Mouse (Mus musculus) heart, postnatal 0 days (tissue): ENCODE results near the gene Gas2l2. TPM values are rescaled to one million over a fixed set of nuclear protein-coding genes. Genes with fewer than 3 reads are reported as not detected.

Experiments used
- ATAC-seq: fragments of 200-750 bp; cut with Nextera tagmentation; 2 replicates; pipeline ENCODE4 v1.8.0; 2017; ENCODE audit warnings: low read depth, moderate number of reproducible peaks, moderate library complexity; ENCODE audit not compliant: insufficient read depth
- DNase-seq: peaks from one replicate; pipeline ENCODE4 v3.0.0-alpha.2; 2016; ENCODE audit warnings: low spot score
- H3K27ac ChIP-seq: fragments of 300-500 bp; sonication (generic); 2 replicates; pipeline ENCODE4 v1.5.1; 2014; ENCODE audit warnings: low read depth, mild to moderate bottlenecking
- H3K27me3 ChIP-seq: fragments of 300-500 bp; sonication (generic); 2 replicates; pipeline ENCODE4 v1.6.1; 2014; ENCODE audit warnings: low read length, mixed read lengths; ENCODE audit not compliant: control insufficient read depth, insufficient read depth
- H3K36me3 ChIP-seq: fragments of 300-500 bp; sonication (generic); replicated peaks from 2 replicates; pipeline ENCODE4 v1.6.1; 2014; ENCODE audit warnings: low read length, mixed read lengths; ENCODE audit not compliant: control insufficient read depth, insufficient read depth
- H3K4me1 ChIP-seq: fragments of 300-500 bp; sonication (generic); 2 replicates; pipeline ENCODE4 v1.6.1; 2014; ENCODE audit warnings: antibody characterized with exemption; ENCODE audit not compliant: control insufficient read depth, insufficient read depth
- H3K4me2 ChIP-seq: fragments of 300-500 bp; sonication (generic); 2 replicates; pipeline ENCODE4 v1.6.1; 2014; ENCODE audit warnings: low read depth, mild to moderate bottlenecking, low read length, moderate library complexity
- H3K4me3 ChIP-seq: fragments of 300-500 bp; sonication (generic); 2 replicates; pipeline ENCODE4 v1.5.1; 2014; ENCODE audit warnings: low read depth, low read length
- H3K9ac ChIP-seq: fragments of 300-500 bp; sonication (generic); replicated peaks from 2 replicates; pipeline ENCODE4 v1.6.1; 2014; ENCODE audit warnings: low read depth, low read length, mixed read lengths
- H3K9me3 ChIP-seq: fragments of 300-500 bp; sonication (generic); replicated peaks from 2 replicates; pipeline ENCODE4 v1.6.1; 2016; ENCODE audit warnings: low read length; ENCODE audit not compliant: control insufficient read depth
- CTCF ChIP-seq: IDR thresholded peaks from 2 replicates; pipeline ENCODE4 v1.5.1; 2016; ENCODE audit warnings: antibody characterized with exemption, control low read depth, low read depth
- EP300 ChIP-seq: IDR thresholded peaks from 2 replicates; pipeline ENCODE4 v1.6.1; 2016; ENCODE audit warnings: antibody characterized with exemption, low read depth
- WGBS: fragments of 180-500 bp; shearing (Covaris S2); extraction: QIAGEN DNeasy Blood & Tissue Kit; methylation state at CpG from one replicate; pipeline ENCODE4 v1.1.7; 2014; 5-methylcytosine and 5-hydroxymethylcytosine counted together
- polyA plus RNA-seq: library from polyadenylated mRNA; unstranded; fragments of >200 nt; fragmentation: Nextera tagmentation; extraction: Ambion mirVana; gene quantifications from 2 replicates; pipeline ENCODE4 v1.2.1, GENCODE M21; 2015
- total RNA-seq: library from RNA; depleted of rRNA; stranded (reverse); fragments of >200 nt; gene quantifications from 2 replicates; pipeline ENCODE4 v1.2.3, GENCODE M21; 2014; ENCODE audit warnings: low replicate concordance

Gas2l2 gene
- total and polyA plus RNA-seq, 2 experiments from 2014 or later: not detected

DNA sequence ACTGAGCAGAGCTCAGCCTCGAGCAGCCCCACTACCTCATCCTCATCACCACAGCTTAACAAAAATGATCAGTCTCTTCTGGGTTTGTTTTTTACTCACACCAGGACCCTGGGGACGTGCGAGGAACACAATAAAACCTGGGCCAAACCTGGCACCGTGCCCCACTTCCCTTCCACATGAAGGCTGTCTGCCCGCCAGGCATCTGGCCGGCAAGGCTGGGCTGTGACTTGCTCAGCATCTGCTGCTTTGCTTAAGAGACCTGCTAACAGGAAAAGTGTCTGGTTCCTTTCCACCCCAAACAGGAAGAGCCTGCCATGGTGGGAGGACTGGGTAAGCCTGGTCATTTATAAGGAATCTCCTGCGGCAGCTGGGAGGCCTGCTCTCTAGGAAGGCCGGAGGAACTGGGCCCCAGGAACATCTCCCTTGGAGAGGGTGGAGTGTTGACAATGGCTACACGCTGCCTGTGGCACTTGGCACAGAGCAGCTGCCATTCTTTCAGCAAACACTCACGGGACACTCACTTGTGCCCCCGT lies 37.9 kb upstream of the Gas2l2 start:
- DNase-seq: peak; percentile 94
- H3K27me3 ChIP-seq: peaks cover 24% of the 10 kb centered on the region
- H3K4me1 ChIP-seq: peaks cover 20% of the 10 kb centered on the region
- TF ChIP-seq CTCF (no peak), EP300 (peak; percentile 98)
- peak; percentile 89 for ATAC-seq
- H3K9me3 ChIP-seq: no peaks in the 10 kb centered on the region
- H3K9ac ChIP-seq: no peak overlapping the region
- no peak overlapping the region for H3K4me2 ChIP-seq
- H3K36me3 ChIP-seq: no peaks in the 10 kb centered on the region
- H3K4me3 ChIP-seq: no peak overlapping the region
- WGBS: 5% methylated on average over 11 of the region's 11 CpGs
- H3K27ac ChIP-seq: peak overlapping the region; percentile 58

DNA sequence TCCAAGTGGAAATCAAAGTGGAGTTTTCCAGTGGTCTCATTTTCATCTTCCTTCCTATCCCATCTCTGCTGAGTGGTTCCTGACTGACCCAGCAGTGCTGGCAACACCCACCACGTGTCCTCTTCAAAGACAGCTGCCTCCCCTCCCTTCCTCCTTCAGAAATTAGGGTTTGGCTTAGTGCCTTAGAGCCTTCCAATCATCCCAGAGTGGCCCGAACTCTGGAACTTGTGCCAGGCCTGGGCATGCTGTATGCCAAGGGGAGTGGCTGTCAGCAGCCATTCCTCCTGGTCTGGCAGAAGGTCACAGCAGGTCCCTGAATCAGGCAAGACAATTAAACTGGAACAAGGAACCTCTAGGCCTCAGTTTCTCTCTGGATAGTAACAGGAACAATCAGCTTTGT lies 36.7 kb upstream of the Gas2l2 start:
- WGBS: 5% methylated on average over 2 of the region's 2 CpGs
- Histone ChIP-seq H3K9me3 (no peaks in the 10 kb centered on the region), H3K4me3 (no peak overlapping the region), H3K4me2 (0 out of 2 replicates have a peak overlapping the region, but pooled peaks have one; percentile 3), H3K27ac (peak overlapping the region; percentile 58), H3K27me3 (peaks cover 31% of the 10 kb centered on the region), H3K36me3 (no peaks in the 10 kb centered on the region), H3K9ac (no peak overlapping the region), H3K4me1 (peaks cover 24% of the 10 kb centered on the region)
- DNase-seq (peak; percentile 63), ATAC-seq (peak; percentile 15; the same call in 1 of the 2 replicates)
- no peak for TF ChIP-seq EP300
- no peak for TF ChIP-seq CTCF

DNA sequence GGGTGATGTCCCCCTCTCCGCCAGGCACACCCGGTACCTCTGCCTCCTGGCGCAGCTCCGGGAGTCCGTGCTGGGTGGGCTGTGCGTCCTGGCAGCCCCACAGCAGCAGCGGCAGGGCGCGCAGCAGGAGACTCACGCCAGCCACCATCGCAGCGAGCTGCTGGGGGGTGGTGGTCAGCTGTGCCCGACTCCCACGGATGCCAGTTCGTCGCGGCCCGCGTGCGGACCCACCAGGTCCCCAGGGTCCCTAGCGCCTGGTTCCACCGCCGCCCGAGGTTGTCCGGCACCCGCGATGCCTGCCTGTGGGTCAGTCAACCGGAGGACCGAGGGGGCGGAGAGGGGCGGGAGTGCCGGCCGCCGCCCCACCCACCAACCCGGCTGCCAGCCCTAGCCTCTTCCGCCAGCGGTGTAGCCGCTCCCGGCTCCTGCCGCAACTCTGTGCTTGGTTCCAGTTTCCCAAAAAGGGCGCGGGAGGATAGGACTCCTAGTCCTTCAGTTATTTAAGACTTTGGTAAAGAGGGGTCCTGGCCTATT lies 33.5 kb upstream of the Gas2l2 start, which contains the start of gene Mmp28:
Gene Mmp28 (minus strand): TSS at position 361 of the 534 bp plus-strand sequence.
- WGBS: under 1% methylated on average over 42 of the region's 42 CpGs
- H3K27ac ChIP-seq: 0 out of 2 replicates have a peak within 1 kb of the TSS, but pooled peaks have one; percentile 38
- peak within 1 kb of the TSS; percentile 85 for H3K9ac ChIP-seq
- peak within 1 kb of the TSS; percentile 83 for H3K4me3 ChIP-seq
- peak within 1 kb of the TSS; percentile 95 for H3K4me2 ChIP-seq
- TF ChIP-seq CTCF (no peak), EP300 (no peak)
- DNase-seq: peak; percentile 58
- no peaks in the 10 kb centered on the region for H3K9me3 ChIP-seq
- peaks cover 31% of the 10 kb centered on the region for H3K27me3 ChIP-seq
- H3K36me3 ChIP-seq: no peaks in the 10 kb centered on the region
- H3K4me1 ChIP-seq: peaks cover 24% of the 10 kb centered on the region
- peak; percentile 28; the same call in 1 of the 2 replicates for ATAC-seq

DNA sequence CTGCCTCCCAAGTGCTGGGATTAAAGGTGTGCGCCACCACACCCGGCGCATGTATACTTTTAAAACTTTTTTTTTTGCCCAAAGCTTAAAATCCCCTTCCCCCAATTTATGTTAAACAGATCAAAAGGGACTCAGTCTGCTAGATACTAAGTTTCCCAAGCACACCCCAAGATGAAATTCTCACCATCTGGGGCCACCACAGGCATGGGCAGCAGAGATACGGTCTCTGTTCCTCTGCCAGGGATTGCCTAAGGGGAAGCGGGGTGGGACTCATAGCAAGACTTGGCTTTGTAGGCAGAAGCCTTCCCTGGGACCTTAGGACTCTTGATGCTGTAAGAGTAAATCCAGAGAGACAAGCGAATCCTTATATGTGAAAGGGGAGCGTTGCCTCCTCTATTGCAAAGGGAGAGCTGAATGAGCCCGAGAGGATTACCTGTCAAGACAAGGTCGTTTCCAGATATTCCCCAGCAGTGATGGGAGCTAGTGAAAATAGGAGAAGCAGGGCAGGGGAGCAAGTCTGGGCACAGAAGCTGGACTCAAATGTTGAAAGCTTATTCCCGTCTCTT lies 32.3 kb upstream of the Gas2l2 start:
- Histone ChIP-seq H3K27ac (no peak overlapping the region), H3K36me3 (no peaks in the 10 kb centered on the region), H3K9me3 (no peaks in the 10 kb centered on the region), H3K4me1 (peaks cover 17% of the 10 kb centered on the region), H3K4me2 (peak overlapping the region; percentile 95), H3K9ac (no peak overlapping the region), H3K27me3 (peaks cover 31% of the 10 kb centered on the region), H3K4me3 (peak overlapping the region; percentile 83)
- no peak for ATAC-seq
- 77% methylated on average over 10 of the region's 10 CpGs for WGBS
- TF ChIP-seq CTCF (no peak), EP300 (no peak)
- no peak for DNase-seq

DNA sequence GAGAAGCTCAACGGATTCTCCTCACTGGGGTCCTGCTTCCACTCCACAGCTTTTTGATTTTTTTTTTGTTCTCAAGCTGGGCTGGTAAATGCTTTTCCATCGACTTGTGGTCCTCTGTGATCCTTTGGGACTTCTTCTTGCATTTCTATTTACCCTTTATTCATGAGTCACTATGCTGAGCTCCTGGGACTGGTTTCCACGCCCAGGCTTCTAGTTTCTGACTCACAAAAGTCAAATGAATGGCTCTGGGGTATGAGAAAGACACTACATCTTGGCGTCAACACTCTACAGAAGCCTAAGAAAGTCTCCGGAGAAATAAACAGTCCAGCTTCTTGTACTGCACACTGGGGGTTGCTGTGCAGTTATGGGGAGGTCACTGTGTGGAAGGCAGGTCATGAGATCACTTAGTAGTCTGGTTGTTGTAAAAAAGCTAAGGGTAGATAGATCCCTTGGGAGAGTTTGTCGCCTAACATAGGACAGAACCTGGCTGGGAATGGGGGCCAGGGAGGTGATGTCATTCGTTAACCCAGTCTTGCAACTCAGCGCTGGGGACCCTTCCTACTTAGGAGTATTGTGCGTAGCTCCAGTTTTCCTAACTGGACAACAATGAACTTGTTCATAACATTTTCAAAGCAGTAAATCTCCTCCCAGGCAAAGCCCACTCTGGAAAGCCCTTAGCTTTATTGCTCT lies 28.8 kb upstream of the Gas2l2 start:
- Histone ChIP-seq H3K4me2 (no peak overlapping the region), H3K36me3 (no peaks in the 10 kb centered on the region), H3K27me3 (peaks cover 14% of the 10 kb centered on the region; the same call in 1 of the 2 replicates), H3K4me3 (no peak overlapping the region), H3K4me1 (peaks cover 28% of the 10 kb centered on the region), H3K27ac (peak overlapping the region; percentile 3; the same call in 1 of the 2 replicates), H3K9ac (no peak overlapping the region), H3K9me3 (no peaks in the 10 kb centered on the region)
- ATAC-seq: no peak
- WGBS: 63% methylated on average over 9 of the region's 9 CpGs
- TF ChIP-seq CTCF (no peak), EP300 (no peak)
- DNase-seq: peak; percentile 22
